Mouse (Mus musculus): ENCODE measurements around the gene Aftph.
"Not testable (repeated sequence)": the region's sequence is repeated elsewhere in the genome, so short reads cannot be mapped to it uniquely, and the experiment has no call there.

The Aftph gene

DNA sequence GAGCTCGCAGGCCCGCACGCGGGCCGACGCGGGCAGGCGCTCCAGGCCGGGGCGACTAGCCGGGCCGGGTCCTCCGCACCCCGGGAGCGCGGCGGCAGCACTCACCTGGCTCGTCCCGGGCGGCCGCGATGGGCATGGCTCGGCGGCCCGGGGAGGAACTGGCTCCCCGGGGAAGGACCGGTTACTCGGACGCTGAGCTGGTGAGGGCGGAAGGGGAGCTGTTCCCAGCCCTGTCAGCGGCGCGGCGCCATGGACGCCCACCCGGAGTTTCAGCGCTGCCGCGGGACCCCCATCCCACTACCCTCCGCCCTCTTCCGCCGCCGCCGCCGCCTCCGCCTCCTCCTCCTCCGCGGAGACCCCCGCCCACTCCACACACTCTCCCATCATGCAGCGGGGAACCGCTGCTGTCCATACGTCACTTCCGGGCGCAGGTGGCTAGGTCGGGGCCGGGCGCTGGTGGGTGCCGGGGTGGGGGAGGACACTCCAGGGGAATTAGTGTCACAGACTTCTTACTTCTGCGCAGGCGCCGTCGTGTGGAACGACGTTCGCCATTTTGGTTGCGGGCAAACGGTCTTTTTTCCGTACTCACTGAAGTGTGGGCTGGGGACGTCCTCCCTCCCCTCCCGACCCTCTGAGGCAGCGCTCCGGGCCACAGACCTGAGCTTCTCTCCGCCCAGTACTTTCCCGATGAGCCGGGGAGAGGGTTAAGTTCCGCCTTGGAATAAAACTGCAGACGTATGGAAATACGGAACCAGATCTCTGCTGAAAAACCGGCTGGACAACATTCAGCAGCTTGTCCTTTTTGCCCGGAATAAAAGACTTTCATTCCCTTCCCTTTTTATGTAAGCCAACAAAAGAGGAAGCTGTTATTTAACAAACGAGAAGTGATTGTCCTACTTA lies at the start of gene Aftph:
Gene Aftph (minus strand): TSS at position 389 of the 900 bp plus-strand sequence.
- peak; percentile 90 for DNase-seq (ENCODE audit: extremely low read depth, low read depth)

DNA sequence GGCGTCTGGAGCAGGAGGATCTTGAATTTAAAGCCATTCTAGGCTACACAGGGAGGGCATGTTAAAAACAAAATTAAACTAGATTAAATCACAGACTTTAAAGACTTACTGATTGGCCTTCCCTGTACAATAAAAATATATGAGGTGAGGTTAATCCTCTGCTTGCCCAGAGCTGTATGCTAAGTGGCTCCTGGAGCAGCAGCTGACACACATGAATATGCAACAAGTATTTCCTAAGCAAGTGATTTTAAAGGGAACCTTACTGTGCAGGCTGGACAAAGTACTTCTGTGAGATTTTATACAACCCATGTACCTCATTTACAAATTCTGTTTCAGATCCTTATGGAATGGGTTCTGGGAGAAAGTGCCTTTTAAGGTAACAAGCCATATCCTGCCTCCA lies 47.6 kb upstream of the Aftph start:
- no peak for DNase-seq (ENCODE audit: extremely low read depth, low read depth)

DNA sequence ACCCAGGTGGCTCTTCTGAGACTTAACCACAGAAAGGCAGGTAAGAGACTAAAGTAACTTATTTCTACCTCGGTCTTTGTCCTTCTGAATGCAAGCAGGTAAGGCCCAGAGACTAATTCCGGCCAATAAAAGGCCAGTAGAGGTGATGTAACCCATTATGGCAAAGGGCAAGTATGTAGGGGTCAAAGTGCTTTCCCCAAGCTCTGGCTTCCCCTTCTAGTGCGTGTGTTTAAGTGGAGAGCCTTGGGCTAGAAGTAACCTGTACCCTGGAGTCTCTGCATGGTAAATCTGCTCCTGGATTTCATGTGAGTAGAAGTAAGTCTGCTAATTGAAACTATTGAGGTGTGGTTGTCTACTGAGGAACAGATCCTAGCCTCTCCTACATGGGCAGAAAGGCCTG lies 46.7 kb upstream of the Aftph start:
- no peak for DNase-seq (ENCODE audit: extremely low read depth, low read depth)

DNA sequence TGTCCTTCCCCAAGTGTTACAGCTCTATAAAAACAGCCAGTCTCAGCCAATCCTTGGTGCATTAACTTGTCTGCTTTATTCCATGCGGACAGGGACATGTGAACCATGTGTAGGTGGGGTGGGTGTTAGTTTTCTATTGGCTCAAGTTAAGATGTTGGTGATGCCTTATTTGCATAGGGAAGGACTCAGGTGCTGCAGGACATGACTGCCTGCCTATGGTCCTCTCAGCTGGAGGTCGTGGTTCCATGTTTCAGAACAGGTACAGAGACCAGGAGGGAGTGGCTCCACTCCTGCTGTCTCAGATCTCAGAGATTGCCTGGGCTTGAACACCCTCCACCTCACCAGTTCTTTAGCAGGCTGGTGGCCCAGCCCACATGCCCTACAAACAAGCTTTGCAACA lies 44.8 kb upstream of the Aftph start:
- no peak for DNase-seq (ENCODE audit: extremely low read depth, low read depth)

DNA sequence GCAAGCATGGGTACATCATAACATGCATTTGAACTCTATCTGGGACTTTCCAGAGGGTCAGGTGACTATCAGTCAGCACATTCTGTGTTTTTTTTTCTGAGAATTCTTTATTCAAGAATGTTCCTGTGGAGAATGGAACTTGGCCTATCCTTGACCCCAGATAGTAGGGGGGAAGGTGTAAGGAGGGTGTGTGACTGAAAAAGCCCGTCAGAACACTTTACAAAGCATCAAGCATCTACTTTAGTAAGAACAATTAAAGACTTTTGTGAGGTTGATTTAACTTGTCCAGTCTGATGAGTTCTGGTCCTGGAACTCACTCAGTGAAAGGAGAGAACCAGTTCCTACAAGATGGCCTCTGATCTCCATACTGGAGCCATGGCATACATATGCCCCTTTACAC lies 43.8 kb upstream of the Aftph start:
- no peak for DNase-seq (ENCODE audit: extremely low read depth, low read depth)

DNA sequence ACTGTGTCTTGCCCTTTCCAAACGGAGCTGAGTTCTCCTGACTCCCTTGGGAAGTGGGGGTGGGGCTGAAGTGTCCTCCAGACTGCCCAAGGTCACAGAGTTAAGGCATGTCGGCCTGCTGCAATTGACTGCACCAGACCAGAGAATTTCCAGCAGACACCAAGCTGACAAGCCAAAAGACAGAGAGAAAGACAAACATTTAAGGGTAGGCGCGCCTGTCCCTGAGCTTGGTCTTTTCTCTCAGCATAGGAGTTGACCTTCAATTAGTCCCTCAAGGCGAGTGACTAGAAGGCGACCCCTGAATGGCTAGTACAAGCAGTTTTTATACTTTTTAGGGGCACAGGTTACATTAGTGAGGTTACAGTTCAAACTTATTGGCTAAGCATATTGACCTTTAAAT lies 43.4 kb upstream of the Aftph start:
- no peak for DNase-seq (ENCODE audit: extremely low read depth, low read depth)

DNA sequence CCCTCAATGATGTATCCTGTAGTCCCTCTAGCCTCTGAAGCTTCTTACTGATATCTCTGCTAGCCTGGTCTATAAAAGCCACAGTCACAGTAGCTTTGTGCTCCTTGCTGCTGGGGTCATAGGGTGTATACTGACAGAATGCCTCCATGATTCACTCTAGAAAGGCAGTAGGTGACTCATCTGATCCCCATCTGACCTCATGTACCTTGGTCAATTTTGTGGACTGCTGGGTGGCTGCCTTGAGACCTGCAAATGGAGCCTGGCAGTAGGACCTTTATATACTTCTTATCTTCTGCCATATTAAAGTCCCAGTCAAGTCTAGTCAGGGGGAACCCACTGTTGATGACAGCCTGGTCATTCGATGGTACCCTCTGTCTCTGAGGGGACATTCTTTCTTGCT lies 42.1 kb upstream of the Aftph start:
- no peak for DNase-seq (ENCODE audit: extremely low read depth, low read depth)

DNA sequence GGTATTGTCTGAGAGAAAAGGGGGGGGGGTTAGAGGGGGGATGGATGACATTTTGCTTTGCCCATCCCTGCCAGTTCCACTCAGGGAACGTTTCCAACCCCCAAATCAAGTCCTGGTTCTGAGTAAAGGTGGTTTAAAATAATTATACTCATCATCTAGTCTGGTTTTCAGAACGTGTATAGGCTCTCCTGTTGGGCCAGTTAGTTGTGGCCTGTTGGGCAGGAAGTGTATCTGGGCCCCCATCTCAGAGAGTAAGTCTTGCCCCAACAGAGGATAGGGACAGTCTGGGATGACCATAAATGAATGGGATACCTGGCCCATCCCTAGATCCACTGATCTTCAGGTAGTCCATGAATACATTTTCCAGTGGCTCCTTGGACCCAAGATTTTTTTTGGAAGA lies 41.2 kb upstream of the Aftph start:
- DNase-seq (ENCODE audit: extremely low read depth, low read depth): no peak

DNA sequence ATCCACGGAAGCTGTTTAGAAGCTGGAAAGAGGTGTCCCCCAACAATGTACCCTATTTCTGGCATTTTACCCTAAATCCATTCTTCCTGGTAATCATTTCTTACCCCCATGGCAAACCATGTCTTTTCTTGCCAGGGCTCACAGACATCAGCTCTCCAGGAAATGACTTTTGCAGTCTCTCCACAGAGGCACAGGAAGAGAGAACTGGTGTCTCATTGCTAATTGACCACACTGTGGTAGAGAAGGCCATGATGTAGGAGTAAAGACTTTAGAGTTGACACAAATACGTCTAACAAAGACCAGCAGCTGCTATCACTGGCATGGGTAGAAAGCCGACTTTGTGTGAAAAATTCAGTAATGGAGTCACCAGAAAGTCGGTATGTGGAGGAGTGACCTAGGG lies 38.9 kb upstream of the Aftph start:
- DNase-seq (ENCODE audit: extremely low read depth, low read depth): no peak

DNA sequence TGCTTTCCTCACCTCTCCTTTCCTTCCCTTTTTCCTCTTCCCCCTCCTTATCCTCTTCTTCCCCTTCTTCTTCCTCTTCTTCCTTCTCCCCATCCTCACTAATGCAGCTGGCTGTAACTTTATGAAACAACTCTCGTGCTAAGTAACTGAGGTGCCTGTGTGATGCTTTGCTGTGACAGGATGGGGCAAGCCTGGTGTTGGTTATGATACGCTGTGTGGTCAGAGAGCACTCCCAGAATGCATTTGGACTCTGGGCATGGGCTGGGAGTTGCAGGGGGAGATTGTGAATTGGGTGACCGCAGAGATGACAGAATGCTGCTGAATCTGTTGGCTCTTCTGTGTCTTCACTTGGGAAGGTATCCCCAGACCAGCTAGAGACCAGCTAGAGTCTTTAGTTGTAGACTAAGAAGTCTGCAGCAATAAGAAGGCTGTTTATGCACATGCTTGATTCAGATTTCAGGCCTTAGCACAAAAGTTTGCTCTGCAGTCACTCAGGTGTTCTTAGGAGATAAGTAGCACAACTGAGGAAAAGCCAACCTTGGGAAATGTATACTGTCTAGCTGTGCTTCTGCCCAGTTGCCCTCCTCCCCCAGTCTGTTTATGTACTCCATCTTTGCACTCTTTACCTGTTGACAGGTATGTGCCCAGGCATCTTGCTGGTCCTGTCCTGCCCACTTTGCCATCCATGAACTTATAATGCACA lies 37.6 kb upstream of the Aftph start:
- DNase-seq (ENCODE audit: extremely low read depth, low read depth): peak; percentile 81

DNA sequence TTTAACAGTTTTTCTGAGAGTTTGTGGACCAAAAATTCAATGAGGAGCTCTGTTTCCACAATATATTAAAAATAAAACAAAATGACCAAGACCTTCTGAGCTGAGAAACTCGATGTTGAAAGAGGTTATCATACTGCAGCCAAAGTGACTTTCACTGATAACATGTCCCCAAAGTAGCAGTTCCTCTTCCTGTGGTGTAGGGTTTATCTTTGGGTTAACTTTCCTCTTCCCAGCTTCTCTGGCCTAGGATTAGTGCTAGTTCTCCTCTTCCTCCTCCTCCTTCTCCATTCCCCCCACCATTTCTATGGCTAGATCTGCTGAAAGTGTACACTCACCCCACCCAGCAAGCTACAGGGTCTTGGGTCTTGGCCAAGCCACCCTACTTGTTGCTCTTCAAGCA lies 36.9 kb upstream of the Aftph start:
- DNase-seq (ENCODE audit: extremely low read depth, low read depth): peak; percentile 71

DNA sequence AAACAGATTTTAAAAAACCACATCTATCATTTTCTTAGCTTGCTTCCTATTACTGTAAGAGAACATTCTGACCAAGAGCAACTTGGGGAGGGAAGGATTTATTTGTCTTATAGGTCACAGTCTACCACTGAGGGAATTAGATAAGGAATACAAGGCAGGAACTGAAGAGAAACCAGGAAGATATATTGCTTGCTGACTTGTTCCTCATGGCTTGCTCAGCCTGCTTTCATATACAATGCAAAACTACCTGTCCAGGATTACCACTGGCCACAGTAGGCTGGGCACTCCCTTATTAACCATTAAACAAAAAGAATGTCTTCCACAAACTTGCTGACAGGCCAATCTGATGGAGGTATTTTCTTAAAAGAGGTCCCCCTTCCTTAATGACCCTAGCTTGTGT lies 35.3 kb upstream of the Aftph start:
- no peak for DNase-seq (ENCODE audit: extremely low read depth, low read depth)

DNA sequence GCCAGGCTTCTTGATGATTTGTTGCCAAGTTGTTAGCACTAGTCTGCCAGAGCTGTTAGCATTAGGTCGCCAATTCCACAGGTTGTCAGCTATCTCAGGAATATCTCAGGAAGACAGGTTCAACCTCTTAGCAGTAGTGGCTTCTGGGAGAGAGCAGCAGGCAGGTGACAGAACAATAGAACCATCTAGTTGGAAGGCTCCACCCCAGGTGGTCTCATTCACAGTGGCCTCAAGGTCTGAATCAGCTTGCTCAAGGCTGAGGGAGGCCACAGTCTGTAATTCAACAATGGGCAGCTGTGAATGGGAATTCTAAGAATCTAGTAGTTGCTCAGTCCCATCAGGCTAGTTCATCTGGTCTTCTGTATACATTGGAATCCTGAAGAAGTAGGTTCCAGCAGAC lies 31.3 kb upstream of the Aftph start:
- no peak for DNase-seq (ENCODE audit: extremely low read depth, low read depth)

DNA sequence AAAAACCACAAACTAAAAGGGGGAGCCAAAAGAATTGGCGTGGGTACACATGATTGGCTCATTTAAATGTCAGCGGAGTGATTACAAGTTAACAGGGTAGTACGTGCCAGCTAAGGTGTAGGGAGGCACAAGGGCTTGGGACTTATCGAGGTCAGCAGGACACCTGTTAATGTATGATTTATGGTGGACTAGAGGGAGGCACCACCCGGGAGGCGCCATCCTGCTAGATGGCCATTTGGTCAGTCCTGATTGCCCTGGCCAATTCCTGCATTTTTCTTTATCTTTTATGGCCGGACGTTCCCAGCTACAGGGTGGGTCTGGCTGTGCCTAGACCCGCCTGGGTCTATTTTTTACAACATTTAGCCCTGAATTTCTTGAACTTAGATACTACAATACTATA lies 30.4 kb upstream of the Aftph start:
- DNase-seq (ENCODE audit: extremely low read depth, low read depth): not testable (repeated sequence)

DNA sequence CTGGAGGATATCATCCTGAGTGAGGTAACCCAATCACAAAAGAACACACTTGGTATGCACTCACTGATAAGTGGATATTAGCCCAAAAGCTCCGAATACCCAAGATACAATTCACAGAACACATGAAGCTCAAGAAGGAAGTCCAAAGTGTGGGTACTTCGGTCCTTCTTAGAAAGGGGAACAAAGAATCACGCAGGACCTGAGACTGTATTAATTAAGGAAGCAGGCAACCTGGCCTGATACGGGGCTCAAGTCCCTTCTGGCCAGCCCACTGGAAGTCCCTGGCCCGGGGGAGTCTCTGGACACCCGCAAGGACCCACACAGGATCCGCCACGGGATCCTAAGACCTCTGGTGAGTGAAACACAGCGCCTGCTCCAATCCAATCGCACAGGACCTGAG lies 20.6 kb upstream of the Aftph start:
- peak; percentile 75 for DNase-seq (ENCODE audit: extremely low read depth, low read depth)

DNA sequence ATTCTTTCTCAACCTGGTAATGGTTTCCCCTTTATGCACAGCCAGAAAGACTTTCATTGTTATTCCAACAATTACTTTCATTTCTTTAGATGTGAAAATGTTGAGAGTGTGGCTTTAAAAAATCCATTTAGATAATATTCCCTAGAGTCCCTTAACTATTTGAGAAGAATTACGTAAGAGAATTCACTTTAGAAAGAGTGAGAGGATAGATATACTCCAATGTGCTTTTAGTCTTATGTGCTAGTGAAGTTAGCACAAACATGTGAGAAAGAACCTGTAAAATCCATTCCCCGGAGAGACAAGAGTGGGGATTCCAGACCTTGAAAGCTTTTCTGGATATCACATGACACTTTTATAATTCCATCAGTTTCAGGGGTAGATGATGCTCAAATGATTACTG lies 9.2 kb upstream of the Aftph start:
- DNase-seq (ENCODE audit: extremely low read depth, low read depth): no peak

DNA sequence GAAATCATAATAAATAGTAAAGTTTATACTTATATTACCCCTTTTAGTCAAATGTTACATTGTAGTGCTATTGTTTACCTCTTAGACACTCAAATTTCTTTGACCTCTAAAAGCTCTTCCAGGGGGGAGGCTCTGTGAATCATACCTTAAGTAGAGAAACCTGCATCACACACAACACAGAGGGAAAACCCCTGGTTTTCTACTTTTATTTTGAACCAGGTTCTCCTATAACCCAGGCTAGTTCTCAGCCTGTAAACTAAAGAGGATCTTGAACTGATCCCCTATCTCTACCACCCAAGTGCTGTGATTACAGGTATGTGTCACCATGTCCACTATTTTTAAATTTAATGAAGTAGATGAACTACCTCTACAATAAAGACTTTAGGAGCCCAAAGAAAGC lies 2.0 kb upstream of the Aftph start:
- no peak for DNase-seq (ENCODE audit: extremely low read depth, low read depth)

DNA sequence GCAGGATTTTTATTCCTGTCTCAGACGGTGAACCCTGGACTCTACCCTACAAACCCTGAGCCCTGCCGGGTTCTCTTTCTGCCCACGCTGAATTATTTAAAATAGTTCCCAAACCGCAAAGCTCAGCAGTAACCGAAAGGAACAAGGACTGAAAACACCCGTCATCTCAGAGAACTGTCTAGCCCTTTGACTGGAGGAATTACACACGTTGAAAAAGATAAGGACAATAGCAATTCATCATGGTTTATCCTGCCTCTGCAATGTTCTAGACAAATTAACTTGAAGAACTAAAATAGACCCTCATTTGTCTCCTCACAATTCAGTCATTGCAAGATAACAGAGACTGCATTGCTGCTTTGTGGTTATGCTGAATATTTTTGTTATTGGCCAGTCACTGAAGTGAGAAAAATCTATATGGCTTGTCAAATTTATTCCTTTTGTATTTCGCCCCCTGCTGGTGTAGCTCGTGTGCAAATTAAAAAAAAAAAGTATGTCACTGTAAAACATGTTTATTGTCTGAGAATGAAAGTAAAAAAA lies 1.0 kb upstream of the Aftph start:
- DNase-seq (ENCODE audit: extremely low read depth, low read depth): peak; percentile 83

DNA sequence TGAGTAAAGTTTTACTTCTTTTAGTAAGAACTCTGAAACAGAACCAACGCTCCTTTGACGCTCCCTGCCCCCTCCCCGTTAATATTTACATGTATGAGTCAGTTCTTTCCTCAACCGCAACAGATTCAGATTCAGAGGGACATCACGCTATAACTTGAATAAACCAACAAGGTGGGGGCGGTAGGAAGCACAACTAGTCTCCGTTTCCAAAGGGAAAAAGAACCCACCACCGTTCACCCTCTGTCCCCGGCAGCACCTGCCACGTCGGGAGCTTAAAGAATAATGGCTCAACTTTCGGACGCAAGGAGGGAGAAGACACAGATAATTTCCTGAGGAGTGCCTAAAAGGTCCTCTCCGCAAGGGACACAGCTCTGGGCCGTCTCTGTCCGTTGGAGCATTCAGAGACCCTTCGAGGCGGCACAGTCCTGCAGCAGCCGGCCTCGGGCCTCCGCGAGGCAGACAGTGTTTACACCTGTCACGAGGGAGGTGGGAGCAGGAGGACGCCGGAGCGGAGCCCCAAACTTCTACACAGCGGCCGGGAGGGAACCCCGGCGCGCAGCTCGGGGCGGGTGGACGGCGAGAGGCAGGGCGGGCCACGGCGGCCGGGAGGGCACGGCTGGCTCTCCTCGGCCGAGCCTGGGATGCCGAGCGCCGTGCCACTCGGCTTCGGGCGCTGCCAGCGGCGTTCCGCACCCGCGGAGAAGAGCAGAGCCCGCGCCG lies 748 bp downstream of the Aftph start:
- DNase-seq (ENCODE audit: extremely low read depth, low read depth): peak; percentile 16

DNA sequence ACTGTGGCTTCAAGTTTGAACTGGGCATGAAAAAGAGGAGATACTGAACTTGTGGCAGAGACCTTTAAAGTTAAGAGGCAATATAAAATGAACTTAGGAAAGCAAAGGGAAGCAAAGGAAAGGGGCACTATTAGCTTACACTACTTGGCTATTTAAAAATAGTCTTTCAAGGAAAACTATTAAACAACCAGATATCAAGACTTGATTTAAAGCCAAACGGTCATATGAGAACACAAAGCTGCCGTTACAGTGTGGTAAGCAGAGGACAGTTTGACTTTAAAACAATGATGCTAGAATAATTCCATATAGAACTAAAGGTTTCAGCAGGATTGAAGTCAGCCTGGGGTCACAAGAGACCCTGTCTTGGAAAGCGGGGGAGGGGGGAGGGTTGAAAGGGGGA lies 7.3 kb downstream of the Aftph start:
- no peak for DNase-seq (ENCODE audit: extremely low read depth, low read depth)

DNA sequence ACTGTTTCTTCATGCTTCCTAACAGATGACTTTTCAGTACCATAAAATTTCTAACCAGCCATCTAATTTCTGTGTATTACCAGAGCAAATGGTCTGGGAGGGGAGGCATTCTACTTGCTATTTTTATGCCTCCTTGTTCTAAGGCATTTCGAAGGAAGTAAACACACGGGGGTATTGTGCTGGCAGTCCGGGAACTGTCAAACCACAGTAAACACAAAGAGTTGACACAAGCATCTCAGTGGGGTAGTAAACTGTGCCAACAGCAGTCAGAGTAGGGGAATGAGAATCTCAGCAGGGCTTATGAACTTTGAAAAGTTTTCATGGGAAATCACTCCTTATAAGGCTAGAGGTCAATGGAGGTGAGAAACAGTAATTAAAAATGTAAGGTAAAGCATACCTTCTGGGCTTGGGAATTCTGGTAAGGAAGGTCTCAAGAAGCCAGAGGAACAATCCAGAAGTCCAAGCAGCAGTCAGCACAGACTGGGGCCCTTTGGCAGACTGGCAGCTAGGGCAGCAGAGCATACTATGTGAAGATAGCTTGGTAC lies 7.8 kb downstream of the Aftph start:
- no peak for DNase-seq (ENCODE audit: extremely low read depth, low read depth)

DNA sequence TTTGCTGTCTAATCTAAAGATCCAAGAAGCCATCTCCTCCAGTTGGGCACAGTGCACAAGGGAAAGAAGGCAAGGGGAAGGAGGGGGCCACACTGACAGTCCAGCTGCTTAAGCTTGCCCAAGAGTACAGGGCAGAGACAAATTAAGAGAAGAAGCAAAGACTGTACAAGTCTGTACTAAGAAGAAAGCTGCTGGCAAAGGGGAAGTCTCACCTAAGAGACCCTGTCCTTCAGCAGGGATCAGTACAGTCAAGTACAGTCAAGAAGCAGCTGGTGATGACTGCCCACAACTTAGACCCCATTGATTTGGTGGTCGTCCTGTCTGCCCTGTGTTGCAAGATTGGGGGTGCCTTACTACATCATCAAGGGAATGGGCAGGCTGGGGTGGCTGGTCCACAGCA lies 12.0 kb downstream of the Aftph start:
- DNase-seq (ENCODE audit: extremely low read depth, low read depth): no peak
